Mouse (Mus musculus) embryonic facial prominence, embryonic 15.5 days (tissue): ENCODE measurements around the gene Wrap53. TPM values are rescaled to one million over a fixed set of nuclear protein-coding genes. Genes with fewer than 3 reads are reported as not detected.
A peak's percentile ranks its signal among the peaks of the same experiment; 100 is the strongest.

Experiments used
- ATAC-seq: fragments of 200-750 bp; cut with Nextera tagmentation; 2 replicates; pipeline ENCODE4 v1.8.0; 2017; ENCODE audit warnings: low read depth, moderate TSS enrichment; ENCODE audit not compliant: insufficient number of reproducible peaks, low FRiP score, low TSS enrichment
- H3K27ac ChIP-seq: fragments of 300-500 bp; sonication (generic); replicated peaks from 2 replicates; pipeline ENCODE4 v1.5.1; 2015; ENCODE audit warnings: mild to moderate bottlenecking, inconsistent platforms
- H3K27me3 ChIP-seq: fragments of 300-500 bp; sonication (generic); 2 replicates; pipeline ENCODE4 v1.6.1; 2015; ENCODE audit warnings: inconsistent platforms
- H3K36me3 ChIP-seq: fragments of 300-500 bp; sonication (generic); 2 replicates; pipeline ENCODE4 v1.6.1; 2015; ENCODE audit warnings: mild to moderate bottlenecking, inconsistent platforms
- H3K4me1 ChIP-seq: fragments of 300-500 bp; sonication (generic); 2 replicates; pipeline ENCODE4 v1.6.1; 2015; ENCODE audit warnings: inconsistent platforms
- H3K4me2 ChIP-seq: fragments of 300-500 bp; sonication (generic); replicated peaks from 2 replicates; pipeline ENCODE4 v1.6.1; 2015; ENCODE audit warnings: mild to moderate bottlenecking, inconsistent platforms
- H3K4me3 ChIP-seq: fragments of 300-500 bp; sonication (generic); replicated peaks from 2 replicates; pipeline ENCODE4 v1.5.1; 2015; ENCODE audit warnings: mild to moderate bottlenecking, inconsistent platforms
- H3K9ac ChIP-seq: fragments of 300-500 bp; sonication (generic); 2 replicates; pipeline ENCODE4 v1.6.1; 2015; ENCODE audit warnings: inconsistent platforms
- H3K9me3 ChIP-seq: fragments of 300-500 bp; sonication (generic); replicated peaks from 2 replicates; pipeline ENCODE4 v1.6.1; 2016; ENCODE audit warnings: inconsistent platforms
- WGBS: fragments of 180-500 bp; shearing (Covaris S2); methylation state at CpG from one replicate; pipeline ENCODE4 v1.1.7; 2015; 5-methylcytosine and 5-hydroxymethylcytosine counted together
- polyA plus RNA-seq: library from polyadenylated mRNA; unstranded; fragments of >200 nt; fragmentation: Nextera tagmentation; extraction: Ambion mirVana; gene quantifications from 2 replicates; pipeline ENCODE4 v1.2.1, GENCODE M21; 2015

Gene Wrap53
- polyA plus RNA-seq, 1 experiment from 2014 or later = 26.5 TPM

DNA sequence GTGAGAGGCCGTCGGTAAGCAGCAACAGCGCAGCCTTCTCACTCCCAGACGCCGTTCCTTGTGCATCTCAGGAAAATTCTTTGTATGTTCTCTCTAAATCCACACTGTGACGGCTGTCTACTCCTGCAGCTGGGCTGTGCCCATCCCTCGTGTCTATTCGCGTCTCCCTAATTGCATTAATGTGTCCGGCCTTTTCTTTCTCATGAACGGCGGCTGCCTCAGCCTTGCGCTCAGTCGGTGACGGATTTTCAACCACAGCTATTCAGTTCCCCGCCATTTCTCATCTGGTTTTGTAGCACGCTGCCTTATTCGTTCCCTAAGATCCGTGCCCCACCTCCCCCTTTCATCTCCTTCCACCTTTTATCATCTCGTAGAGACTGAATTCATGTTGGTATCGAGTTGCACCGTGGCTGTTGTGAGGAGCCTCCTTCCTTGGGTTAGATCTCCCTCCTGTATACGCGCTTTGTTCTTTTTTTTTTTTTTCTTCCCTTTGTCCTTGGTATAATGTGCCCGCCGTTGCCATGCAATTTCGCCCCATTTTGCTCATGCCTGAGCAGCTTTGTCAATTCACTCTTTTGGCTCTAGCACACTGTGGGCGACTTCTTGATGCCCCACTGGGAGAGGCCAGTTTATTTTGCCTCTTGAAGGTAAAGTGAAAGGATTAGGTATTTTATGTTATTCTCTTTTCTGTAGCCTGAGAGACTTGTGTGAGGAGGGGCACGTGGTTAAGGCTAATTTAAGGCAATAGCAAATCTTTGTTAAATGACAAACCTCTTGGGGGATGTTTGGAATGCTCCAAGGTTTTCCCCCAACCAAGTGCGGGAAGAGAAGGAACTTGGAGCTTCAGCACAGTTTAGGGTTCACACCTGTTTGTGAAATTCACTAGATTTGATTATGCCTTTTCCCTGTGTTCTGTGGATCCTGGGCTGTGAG is 52.7 kb downstream of the Wrap53 start:
- ATAC-seq = peak; percentile 39; the same call in 1 of the 2 replicates
- no peak overlapping the region for H3K9ac ChIP-seq
- peak overlapping the region; percentile 28 for H3K4me3 ChIP-seq
- WGBS = 4% methylated on average over 30 of the region's 30 CpGs
- peak overlapping the region; percentile 81 for H3K27ac ChIP-seq
- no peaks in the 10 kb centered on the region for H3K9me3 ChIP-seq
- no peaks in the 10 kb centered on the region for H3K36me3 ChIP-seq
- no peaks in the 10 kb centered on the region for H3K27me3 ChIP-seq
- peak overlapping the region; percentile 50 for H3K4me2 ChIP-seq
- H3K4me1 ChIP-seq = peaks cover 13% of the 10 kb centered on the region

DNA sequence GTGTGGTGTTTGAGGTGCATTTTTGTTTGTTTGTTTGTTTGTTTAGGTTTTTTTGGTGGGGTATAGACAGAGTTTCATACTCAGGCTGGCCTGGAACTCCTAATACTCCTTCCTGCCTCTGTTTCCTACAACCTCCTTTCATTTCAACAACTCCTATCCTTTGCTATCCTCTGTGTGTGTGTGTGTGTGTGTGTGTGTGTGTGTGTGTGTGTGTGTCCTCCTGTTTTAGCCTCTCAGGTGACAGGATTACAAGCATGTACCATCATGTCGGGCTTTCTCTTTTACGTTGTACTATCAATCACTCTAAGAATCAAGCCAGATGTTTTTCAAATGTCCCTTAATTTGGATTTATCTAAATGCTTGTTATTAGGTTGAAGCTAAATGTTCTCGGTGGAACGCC is 53.4 kb downstream of the Wrap53 start:
- no peak for ATAC-seq
- no peaks in the 10 kb centered on the region for H3K27me3 ChIP-seq
- 13% methylated on average over 4 of the region's 4 CpGs for WGBS
- H3K27ac ChIP-seq = peak overlapping the region; percentile 81
- no peak overlapping the region for H3K9ac ChIP-seq
- peaks cover 13% of the 10 kb centered on the region for H3K4me1 ChIP-seq
- no peaks in the 10 kb centered on the region for H3K9me3 ChIP-seq
- H3K4me2 ChIP-seq = peak overlapping the region; percentile 50
- peak overlapping the region; percentile 28 for H3K4me3 ChIP-seq
- no peaks in the 10 kb centered on the region for H3K36me3 ChIP-seq

- Histone ChIP-seq H3K27ac (no peak overlapping the region), H3K9ac (no peak overlapping the region), H3K9me3 (no peaks in the 10 kb centered on the region), H3K4me3 (no peak overlapping the region), H3K36me3 (no peaks in the 10 kb centered on the region), H3K4me1 (peaks cover 19% of the 10 kb centered on the region), H3K4me2 (no peak overlapping the region), H3K27me3 (no peaks in the 10 kb centered on the region)
- 86% methylated on average over 9 of the region's 9 CpGs for WGBS
- no peak for ATAC-seq
Measured at GRCm38 (mm10) chr11:69525661-69526060, 54.4 kb downstream of the Wrap53 start.

- Histone ChIP-seq H3K36me3 (no peaks in the 10 kb centered on the region), H3K4me1 (peaks cover 27% of the 10 kb centered on the region), H3K27ac (no peak overlapping the region), H3K9ac (no peak overlapping the region), H3K9me3 (no peaks in the 10 kb centered on the region), H3K4me2 (no peak overlapping the region), H3K4me3 (no peak overlapping the region), H3K27me3 (no peaks in the 10 kb centered on the region)
- WGBS = 73% methylated on average over 4 of the region's 4 CpGs
- no peak for ATAC-seq
Measured at GRCm38 (mm10) chr11:69523651-69524050, 56.4 kb downstream of the Wrap53 start.

DNA sequence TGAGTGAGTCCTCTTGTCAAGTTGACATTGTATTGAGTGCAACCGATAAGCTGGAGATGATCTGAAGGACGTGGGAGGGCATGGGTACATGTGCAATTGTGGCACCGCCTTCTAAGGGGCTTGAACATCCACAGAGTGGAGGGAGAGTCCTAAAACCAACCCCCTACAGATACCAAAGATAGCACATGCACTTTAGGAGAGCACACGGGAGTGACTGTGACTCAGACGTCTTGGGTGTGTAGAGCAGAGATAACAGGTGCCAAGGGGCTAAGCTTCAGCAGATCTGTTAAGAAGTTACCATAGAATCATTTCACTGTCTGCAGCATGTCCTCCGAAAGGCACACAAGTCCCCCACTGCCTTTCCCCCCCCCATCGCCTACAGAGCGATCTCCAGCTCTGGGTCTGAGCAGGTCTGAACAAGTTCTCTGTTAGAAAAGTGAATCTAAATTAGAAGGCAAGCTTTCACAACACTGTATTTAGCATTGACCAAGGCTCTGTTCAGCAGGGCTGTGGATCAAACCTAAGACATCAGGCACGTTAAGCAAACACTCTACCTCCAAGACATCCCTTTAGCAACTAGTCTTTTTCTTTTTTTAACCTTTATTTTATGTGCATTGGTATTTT is 58.4 kb downstream of the Wrap53 start:
- no peak overlapping the region for H3K4me2 ChIP-seq

DNA sequence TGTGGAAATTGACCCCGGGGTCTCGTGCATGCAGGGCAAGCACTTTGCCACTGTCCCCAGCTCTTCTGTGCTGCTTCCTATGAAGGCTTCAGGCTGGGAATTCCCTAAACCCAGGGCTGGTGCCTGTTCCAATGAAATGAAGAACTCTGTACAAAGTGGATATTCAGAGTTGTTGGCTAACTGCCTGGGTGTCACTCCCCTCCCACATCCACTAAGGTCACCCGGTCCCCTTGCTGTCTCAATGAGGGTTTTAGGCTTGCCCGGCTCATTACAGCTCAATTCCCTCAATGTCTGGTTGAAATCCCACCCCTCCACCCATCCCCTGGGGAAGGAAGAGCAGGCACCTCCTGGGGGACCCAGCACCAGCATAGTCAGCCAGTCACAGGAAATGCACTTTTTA is 60.1 kb downstream of the Wrap53 start:
- no peak overlapping the region for H3K4me2 ChIP-seq
- H3K4me1 ChIP-seq = peaks cover 39% of the 10 kb centered on the region
- WGBS = 63% methylated on average over 4 of the region's 4 CpGs
- H3K36me3 ChIP-seq = no peaks in the 10 kb centered on the region
- H3K27ac ChIP-seq = no peak overlapping the region
- no peak overlapping the region for H3K9ac ChIP-seq
- no peak for ATAC-seq
- no peaks in the 10 kb centered on the region for H3K27me3 ChIP-seq
- no peaks in the 10 kb centered on the region for H3K9me3 ChIP-seq
- H3K4me3 ChIP-seq = no peak overlapping the region

More for the DNA sequence above, 58.4 kb downstream of the Wrap53 start:
- ATAC-seq = no peak
- 70% methylated on average over 9 of the region's 9 CpGs for WGBS
- Histone ChIP-seq H3K4me1 (peaks cover 25% of the 10 kb centered on the region), H3K4me3 (no peak overlapping the region), H3K27me3 (no peaks in the 10 kb centered on the region), H3K27ac (no peak overlapping the region), H3K9ac (no peak overlapping the region), H3K36me3 (no peaks in the 10 kb centered on the region), H3K9me3 (no peaks in the 10 kb centered on the region)

DNA sequence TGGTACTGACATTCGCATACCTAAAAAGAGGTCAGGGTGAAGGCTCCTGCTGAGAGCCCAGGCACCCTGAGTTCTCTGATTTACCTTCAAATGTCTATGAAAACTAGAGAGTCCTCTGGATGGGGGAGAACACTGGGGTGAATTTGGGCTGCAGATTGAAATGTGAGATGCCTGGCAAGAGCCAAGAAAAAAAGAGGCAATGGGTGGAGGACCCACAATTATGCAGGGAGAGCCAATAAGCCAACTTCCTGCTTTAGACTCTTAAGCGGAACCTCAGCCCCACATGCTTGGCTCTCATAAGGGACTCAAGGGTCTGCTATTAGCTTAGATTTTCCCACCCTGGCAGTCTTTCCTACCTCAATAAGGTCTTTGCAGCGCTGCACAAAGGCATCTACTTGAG is 63.4 kb downstream of the Wrap53 start:
- ATAC-seq = no peak
- Histone ChIP-seq H3K9ac (no peak overlapping the region), H3K36me3 (no peaks in the 10 kb centered on the region), H3K4me2 (peak overlapping the region; percentile 39), H3K4me1 (peaks cover 39% of the 10 kb centered on the region), H3K27me3 (no peaks in the 10 kb centered on the region), H3K27ac (peak overlapping the region; percentile 79), H3K4me3 (peak overlapping the region; percentile 10; the same call in 1 of the 2 replicates), H3K9me3 (no peaks in the 10 kb centered on the region)
- 37% methylated on average over 3 of the region's 3 CpGs for WGBS

DNA sequence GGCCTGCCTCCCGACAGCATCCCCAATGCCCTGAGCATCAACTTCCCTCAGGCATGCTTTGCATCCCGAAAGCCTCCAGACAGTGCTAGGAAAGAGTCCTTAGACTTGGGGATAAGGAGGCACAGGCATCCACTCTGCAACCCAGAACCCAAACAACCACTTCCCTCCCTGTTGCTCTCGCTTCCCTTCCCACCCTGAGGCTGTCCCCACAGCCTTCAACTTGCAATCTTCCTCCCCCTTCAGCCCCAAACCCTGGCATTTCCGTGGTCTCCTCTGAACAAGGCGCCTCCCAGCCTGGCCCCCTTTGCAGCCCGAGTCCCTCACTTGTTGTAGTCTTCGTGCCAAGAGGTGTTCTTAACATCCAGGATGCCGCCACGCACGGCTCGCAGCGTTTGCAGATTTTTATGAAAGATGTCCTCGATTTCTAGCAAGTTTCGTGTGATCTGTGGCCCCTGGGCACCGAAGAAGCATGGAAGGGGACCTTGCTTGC is 63.9 kb downstream of the Wrap53 start:
- WGBS = 36% methylated on average over 15 of the region's 15 CpGs
- H3K4me2 ChIP-seq = peak overlapping the region; percentile 39
- no peaks in the 10 kb centered on the region for H3K9me3 ChIP-seq
- peak overlapping the region; percentile 79 for H3K27ac ChIP-seq
- no peak for ATAC-seq
- no peak overlapping the region for H3K9ac ChIP-seq
- peaks cover 38% of the 10 kb centered on the region for H3K4me1 ChIP-seq
- H3K27me3 ChIP-seq = no peaks in the 10 kb centered on the region
- peak overlapping the region; percentile 10 for H3K4me3 ChIP-seq
- H3K36me3 ChIP-seq = no peaks in the 10 kb centered on the region

DNA sequence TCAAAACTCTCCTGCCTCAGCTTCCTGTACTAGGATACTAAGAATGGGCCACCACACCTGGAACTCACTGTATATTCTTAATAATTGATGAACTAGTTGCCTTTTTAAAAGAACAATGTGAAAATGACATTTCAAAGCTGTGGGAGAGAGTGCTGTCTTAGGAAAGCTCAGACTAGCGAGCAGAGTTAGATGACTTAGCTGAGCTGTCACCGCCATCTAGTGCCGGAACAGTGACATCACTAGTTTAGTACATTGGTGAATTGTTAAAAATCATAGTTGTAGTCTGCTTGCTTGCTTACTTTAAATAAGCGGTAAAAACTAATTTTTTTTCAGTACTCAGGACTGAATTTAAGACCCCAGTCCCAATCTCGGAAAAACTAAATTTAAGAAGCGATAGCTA is 66.2 kb downstream of the Wrap53 start:
- Histone ChIP-seq H3K4me3 (no peak overlapping the region), H3K36me3 (no peaks in the 10 kb centered on the region), H3K27ac (no peak overlapping the region), H3K4me1 (peaks cover 25% of the 10 kb centered on the region), H3K9ac (no peak overlapping the region), H3K27me3 (no peaks in the 10 kb centered on the region), H3K9me3 (no peaks in the 10 kb centered on the region), H3K4me2 (no peak overlapping the region)
- 8% methylated on average over 6 of the region's 6 CpGs for WGBS
- ATAC-seq = peak; percentile 52; the same call in 1 of the 2 replicates
